Mouse (Mus musculus) intestine, embryonic 14.5 days (tissue): ENCODE data around the gene Hivep2. TPM values are rescaled to one million over a fixed set of nuclear protein-coding genes. Genes with fewer than 3 reads are reported as not detected.

ENCODE experiments used
- ATAC-seq: fragments of 200-750 bp; cut with Nextera tagmentation; replicated peaks from 2 replicates; pipeline ENCODE4 v1.8.0; 2017; ENCODE audit warnings: low read depth, moderate number of reproducible peaks, moderate TSS enrichment, moderate library complexity; ENCODE audit not compliant: low FRiP score, low TSS enrichment
- DNase-seq: peaks from one replicate; pipeline ENCODE4 v3.0.0-alpha.2; 2018; ENCODE audit warnings: low spot score
- H3K27ac ChIP-seq: fragments of 300-500 bp; sonication (generic); 2 replicates; pipeline ENCODE4 v1.5.1; 2014; ENCODE audit warnings: low read depth, mild to moderate bottlenecking, control low read depth
- H3K27me3 ChIP-seq: fragments of 300-500 bp; sonication (generic); replicated peaks from 2 replicates; pipeline ENCODE4 v1.6.1; 2014; ENCODE audit warnings: low read length, control low read depth; ENCODE audit not compliant: control insufficient read depth, insufficient read depth
- H3K36me3 ChIP-seq: fragments of 300-500 bp; sonication (generic); 2 replicates; pipeline ENCODE4 v1.6.1; 2014; ENCODE audit warnings: low read length, control low read depth; ENCODE audit not compliant: control insufficient read depth, insufficient read depth
- H3K4me1 ChIP-seq: fragments of 300-500 bp; sonication (generic); replicated peaks from 2 replicates; pipeline ENCODE4 v1.6.1; 2014; ENCODE audit warnings: low read length, control low read depth, mixed read lengths; ENCODE audit not compliant: control insufficient read depth, insufficient read depth
- H3K4me2 ChIP-seq: fragments of 300-500 bp; sonication (generic); 2 replicates; pipeline ENCODE4 v1.6.1; 2014; ENCODE audit warnings: low read length
- H3K4me3 ChIP-seq: fragments of 300-500 bp; sonication (generic); 2 replicates; pipeline ENCODE4 v1.5.1; 2014; ENCODE audit warnings: low read depth, low read length, control low read depth, mixed read lengths
- H3K9ac ChIP-seq: fragments of 300-500 bp; sonication (generic); 2 replicates; pipeline ENCODE4 v1.6.1; 2014; ENCODE audit warnings: mild to moderate bottlenecking, low read length
- H3K9me3 ChIP-seq: fragments of 300-500 bp; sonication (generic); 2 replicates; pipeline ENCODE4 v1.6.1; 2016; ENCODE audit warnings: low read length, control low read depth; ENCODE audit not compliant: control insufficient read depth
- WGBS: fragments of 180-500 bp; shearing (Covaris S2); extraction: QIAGEN DNeasy Blood & Tissue Kit; methylation state at CpG from one replicate; pipeline ENCODE4 v1.1.7; 2014; 5-methylcytosine and 5-hydroxymethylcytosine counted together
- polyA plus RNA-seq: library from polyadenylated mRNA; unstranded; fragments of >200 nt; fragmentation: Nextera tagmentation; extraction: Ambion mirVana; gene quantifications from 2 replicates; pipeline ENCODE4 v1.2.1, GENCODE M21; 2014

Gene Hivep2
- polyA plus RNA-seq, 1 experiment from 2014 or later: 7.1 TPM

- H3K4me3 ChIP-seq: no peak overlapping the region
- H3K4me1 ChIP-seq: 0 out of 2 replicates have a peak, but pooled peaks cover 4% of the 10 kb centered on the region
- no peaks in the 10 kb centered on the region for H3K27me3 ChIP-seq
- WGBS: 25% methylated on average over 7 of the region's 7 CpGs
- H3K27ac ChIP-seq: no peak overlapping the region
- DNase-seq (no peak), ATAC-seq (no peak)
- H3K9me3 ChIP-seq: no peaks in the 10 kb centered on the region
- H3K4me2 ChIP-seq: peak overlapping the region; percentile 39
- no peaks in the 10 kb centered on the region for H3K36me3 ChIP-seq
- H3K9ac ChIP-seq: no peak overlapping the region
These were observed 52.8 kb downstream of the Hivep2 start for GRCm38 (mm10) chr10:14018672-14019071.

GRCm38 (mm10) chr10:14019198-14019597, 53.3 kb downstream of the Hivep2 start:
- Histone ChIP-seq H3K27me3 (no peaks in the 10 kb centered on the region), H3K4me2 (no peak overlapping the region), H3K9ac (no peak overlapping the region), H3K9me3 (no peaks in the 10 kb centered on the region), H3K4me1 (0 out of 2 replicates have a peak, but pooled peaks cover 4% of the 10 kb centered on the region), H3K4me3 (no peak overlapping the region), H3K27ac (no peak overlapping the region), H3K36me3 (no peaks in the 10 kb centered on the region)
- 78% methylated on average over 3 of the region's 3 CpGs for WGBS
- ATAC-seq (no peak), DNase-seq (no peak)

GRCm38 (mm10) chr10:14020253-14020652, 54.4 kb downstream of the Hivep2 start:
- DNase-seq (no peak), ATAC-seq (no peak)
- no peaks in the 10 kb centered on the region for H3K36me3 ChIP-seq
- H3K27ac ChIP-seq: no peak overlapping the region
- no peak overlapping the region for H3K4me3 ChIP-seq
- 53% methylated on average over 7 of the region's 7 CpGs for WGBS
- no peaks in the 10 kb centered on the region for H3K9me3 ChIP-seq
- no peaks in the 10 kb centered on the region for H3K27me3 ChIP-seq
- 0 out of 2 replicates have a peak, but pooled peaks cover 4% of the 10 kb centered on the region for H3K4me1 ChIP-seq
- H3K9ac ChIP-seq: no peak overlapping the region
- H3K4me2 ChIP-seq: no peak overlapping the region

GRCm38 (mm10) chr10:14024971-14025370, 59.1 kb downstream of the Hivep2 start:
- no peak overlapping the region for H3K27ac ChIP-seq
- no peaks in the 10 kb centered on the region for H3K27me3 ChIP-seq
- no peaks in the 10 kb centered on the region for H3K4me1 ChIP-seq
- DNase-seq: no peak
- H3K4me2 ChIP-seq: no peak overlapping the region
- no peak for ATAC-seq
- H3K9me3 ChIP-seq: no peaks in the 10 kb centered on the region
- no peak overlapping the region for H3K4me3 ChIP-seq
- no peak overlapping the region for H3K9ac ChIP-seq
- WGBS: 86% methylated on average over 7 of the region's 7 CpGs
- H3K36me3 ChIP-seq: no peaks in the 10 kb centered on the region

GRCm38 (mm10) chr10:14027751-14028150, 61.9 kb downstream of the Hivep2 start:
- 56% methylated on average over 1 of the region's 1 CpGs for WGBS

GRCm38 (mm10) chr10:14028956-14029355, 63.1 kb downstream of the Hivep2 start:
- Histone ChIP-seq H3K4me3 (no peak overlapping the region), H3K36me3 (no peaks in the 10 kb centered on the region), H3K9ac (no peak overlapping the region), H3K27me3 (no peaks in the 10 kb centered on the region), H3K4me1 (no peaks in the 10 kb centered on the region), H3K9me3 (no peaks in the 10 kb centered on the region), H3K4me2 (no peak overlapping the region), H3K27ac (no peak overlapping the region)
- 77% methylated on average over 7 of the region's 7 CpGs for WGBS
- ATAC-seq: no peak
- no peak for DNase-seq

More at GRCm38 (mm10) chr10:14027751-14028150, 61.9 kb downstream of the Hivep2 start:
- Histone ChIP-seq H3K4me3 (no peak overlapping the region), H3K4me1 (no peaks in the 10 kb centered on the region), H3K27ac (no peak overlapping the region), H3K4me2 (no peak overlapping the region), H3K27me3 (no peaks in the 10 kb centered on the region), H3K9ac (no peak overlapping the region), H3K36me3 (no peaks in the 10 kb centered on the region), H3K9me3 (no peaks in the 10 kb centered on the region)
- no peak for ATAC-seq
- DNase-seq: no peak

GRCm38 (mm10) chr10:14030458-14031035, 64.7 kb downstream of the Hivep2 start:
- no peak overlapping the region for H3K4me3 ChIP-seq
- no peak overlapping the region for H3K27ac ChIP-seq
- H3K27me3 ChIP-seq: no peaks in the 10 kb centered on the region
- WGBS: 66% methylated on average over 14 of the region's 14 CpGs
- H3K36me3 ChIP-seq: no peaks in the 10 kb centered on the region
- no peak overlapping the region for H3K9ac ChIP-seq
- DNase-seq (no peak), ATAC-seq (no peak)
- H3K4me2 ChIP-seq: no peak overlapping the region; the same call in 1 of the 2 replicates
- H3K4me1 ChIP-seq: no peaks in the 10 kb centered on the region
- no peaks in the 10 kb centered on the region for H3K9me3 ChIP-seq

- H3K9me3 ChIP-seq: no peaks in the 10 kb centered on the region
- no peak overlapping the region for H3K27ac ChIP-seq
- H3K4me2 ChIP-seq: no peak overlapping the region
- no peaks in the 10 kb centered on the region for H3K36me3 ChIP-seq
- H3K9ac ChIP-seq: no peak overlapping the region
- no peaks in the 10 kb centered on the region for H3K27me3 ChIP-seq
- DNase-seq: no peak
- no peak overlapping the region for H3K4me3 ChIP-seq
- H3K4me1 ChIP-seq: no peaks in the 10 kb centered on the region
- WGBS: 96% methylated on average over 2 of the region's 2 CpGs
- no peak for ATAC-seq
These were observed 66.7 kb downstream of the Hivep2 start for GRCm38 (mm10) chr10:14032532-14032931.

GRCm38 (mm10) chr10:14034046-14034445, 68.2 kb downstream of the Hivep2 start:
- Histone ChIP-seq H3K4me3 (no peak overlapping the region), H3K4me1 (no peaks in the 10 kb centered on the region), H3K9ac (no peak overlapping the region), H3K4me2 (no peak overlapping the region), H3K27me3 (no peaks in the 10 kb centered on the region), H3K36me3 (no peaks in the 10 kb centered on the region), H3K9me3 (no peaks in the 10 kb centered on the region), H3K27ac (no peak overlapping the region)
- no peak for DNase-seq
- WGBS: 91% methylated on average over 7 of the region's 7 CpGs
- ATAC-seq: no peak
